Mouse (Mus musculus) liver, embryonic 14 days (tissue): Measurements from ENCODE around the gene Gata1. TPM values are rescaled to one million over a fixed set of nuclear protein-coding genes. Genes with fewer than 3 reads are reported as not detected.

ENCODE experiments used
- polyA plus RNA-seq: library from polyadenylated mRNA; depleted of rRNA; stranded (reverse); fragments of >200 nt; gene quantifications from 2 replicates; pipeline ENCODE4 v1.2.3, GENCODE M21; 2012; rRNA removed

The Gata1 gene
- polyA plus RNA-seq: 97.0 and 119 TPM in 2 replicates

GRCm38 (mm10) chrX:7977892-7978291 is at the start of gene Gata1:
Gene Gata1 (minus strand): TSS chrX:7978071.

GRCm38 (mm10) chrX:8018286-8018685 is 40.4 kb upstream of the Gata1 start, which contains the start of gene Glod5:
Gene Glod5 (minus strand): TSS chrX:8018492.

GRCm38 (mm10) chrX:7947108-7947899 is 30.6 kb downstream of the Gata1 start, which contains the start of gene Hdac6:
Gene Hdac6 (minus strand): TSS chrX:7947889.

GRCm38 (mm10) chrX:7928270-7928790 is 49.5 kb downstream of the Gata1 start, which contains the start of gene Eras:
Gene Eras (minus strand): TSS chrX:7928607.

GRCm38 (mm10) chrX:7919601-7920383 is 58.1 kb downstream of the Gata1 start, which contains the start of gene Pcsk1n:
Gene Pcsk1n (plus strand): TSS chrX:7919822.

Other genes starting within 250 kb of the Gata1 start
- 3.9 and 4.5 TPM in 2 replicates for gene Praf2, start 249.6 kb downstream of the Gata1 start, polyA plus RNA-seq
- gene Ccdc120, start 227.2 kb downstream of the Gata1 start, polyA plus RNA-seq: 1.3 TPM in 2 replicates
- gene Tfe3, start 215.5 kb downstream of the Gata1 start, polyA plus RNA-seq: 3.6 and 5.0 TPM in 2 replicates
- gene Gripap1, start 188.3 kb downstream of the Gata1 start, polyA plus RNA-seq: 30.3 and 32.3 TPM in 2 replicates
- 0.31 and 0.43 TPM in 2 replicates for gene Kcnd1, start 155.8 kb downstream of the Gata1 start, polyA plus RNA-seq
- gene Otud5, start 136.7 kb downstream of the Gata1 start, polyA plus RNA-seq: 24.6 and 36.1 TPM in 2 replicates
- gene Pim2, start 99.8 kb downstream of the Gata1 start, polyA plus RNA-seq: 2.7 and 3.1 TPM in 2 replicates
- 12.3 and 14.3 TPM in 2 replicates for gene Slc35a2, start 94.0 kb downstream of the Gata1 start, polyA plus RNA-seq
- 48.7 and 50.7 TPM in 2 replicates for gene Pqbp1, start 78.8 kb downstream of the Gata1 start, polyA plus RNA-seq
- gene Timm17b, start 78.7 kb downstream of the Gata1 start, polyA plus RNA-seq: 17.0 and 19.4 TPM in 2 replicates
- gene Gm10491, start 70.2 kb downstream of the Gata1 start, polyA plus RNA-seq: not detected in 2 replicates
- not detected in 2 replicates for gene Gm10490, start 68.5 kb downstream of the Gata1 start, polyA plus RNA-seq
- gene Pcsk1n, start 58.2 kb downstream of the Gata1 start, polyA plus RNA-seq: 0.01 and 0.02 TPM in 2 replicates
- gene Eras, start 49.5 kb downstream of the Gata1 start, polyA plus RNA-seq: not detected in 2 replicates
- gene Hdac6, start 30.2 kb downstream of the Gata1 start, polyA plus RNA-seq: 10.6 and 11.4 TPM in 2 replicates
- 0.09 TPM in 1 of 2 replicates, not detected in the other for gene Glod5, start 40.4 kb upstream of the Gata1 start, polyA plus RNA-seq
- 27.8 and 33.8 TPM in 2 replicates for gene Suv39h1, start 96.7 kb upstream of the Gata1 start, polyA plus RNA-seq
- 9.5 and 11.2 TPM in 2 replicates for gene Was, start 112.4 kb upstream of the Gata1 start, polyA plus RNA-seq
- gene Wdr13, start 154.8 kb upstream of the Gata1 start, polyA plus RNA-seq: 14.9 and 16.9 TPM in 2 replicates
- gene Rbm3, start 167.8 kb upstream of the Gata1 start, polyA plus RNA-seq: 241 and 293 TPM in 2 replicates
- 4.2 and 5.1 TPM in 2 replicates for gene Tbc1d25, start 198.1 kb upstream of the Gata1 start, polyA plus RNA-seq
- 24.0 and 26.6 TPM in 2 replicates for gene Ebp, start 215.4 kb upstream of the Gata1 start, polyA plus RNA-seq
- 1.1 TPM in 2 replicates for gene Porcn, start 228.5 kb upstream of the Gata1 start, polyA plus RNA-seq